Mouse (Mus musculus) heart, postnatal 0 days (tissue): ENCODE results near the gene Sec14l2. TPM values are rescaled to one million over a fixed set of nuclear protein-coding genes. Genes with fewer than 3 reads are reported as not detected.

Experiments used
- ATAC-seq: fragments of 200-750 bp; cut with Nextera tagmentation; 2 replicates; pipeline ENCODE4 v1.8.0; 2017; ENCODE audit warnings: low read depth, moderate number of reproducible peaks, moderate library complexity; ENCODE audit not compliant: insufficient read depth
- DNase-seq: peaks from one replicate; pipeline ENCODE4 v3.0.0-alpha.2; 2016; ENCODE audit warnings: low spot score
- H3K27ac ChIP-seq: fragments of 300-500 bp; sonication (generic); 2 replicates; pipeline ENCODE4 v1.5.1; 2014; ENCODE audit warnings: low read depth, mild to moderate bottlenecking
- H3K27me3 ChIP-seq: fragments of 300-500 bp; sonication (generic); 2 replicates; pipeline ENCODE4 v1.6.1; 2014; ENCODE audit warnings: low read length, mixed read lengths; ENCODE audit not compliant: control insufficient read depth, insufficient read depth
- H3K36me3 ChIP-seq: fragments of 300-500 bp; sonication (generic); replicated peaks from 2 replicates; pipeline ENCODE4 v1.6.1; 2014; ENCODE audit warnings: low read length, mixed read lengths; ENCODE audit not compliant: control insufficient read depth, insufficient read depth
- H3K4me1 ChIP-seq: fragments of 300-500 bp; sonication (generic); 2 replicates; pipeline ENCODE4 v1.6.1; 2014; ENCODE audit warnings: antibody characterized with exemption; ENCODE audit not compliant: control insufficient read depth, insufficient read depth
- H3K4me2 ChIP-seq: fragments of 300-500 bp; sonication (generic); 2 replicates; pipeline ENCODE4 v1.6.1; 2014; ENCODE audit warnings: low read depth, mild to moderate bottlenecking, low read length, moderate library complexity
- H3K4me3 ChIP-seq: fragments of 300-500 bp; sonication (generic); 2 replicates; pipeline ENCODE4 v1.5.1; 2014; ENCODE audit warnings: low read depth, low read length
- H3K9ac ChIP-seq: fragments of 300-500 bp; sonication (generic); replicated peaks from 2 replicates; pipeline ENCODE4 v1.6.1; 2014; ENCODE audit warnings: low read depth, low read length, mixed read lengths
- H3K9me3 ChIP-seq: fragments of 300-500 bp; sonication (generic); replicated peaks from 2 replicates; pipeline ENCODE4 v1.6.1; 2016; ENCODE audit warnings: low read length; ENCODE audit not compliant: control insufficient read depth
- CTCF ChIP-seq: IDR thresholded peaks from 2 replicates; pipeline ENCODE4 v1.5.1; 2016; ENCODE audit warnings: antibody characterized with exemption, control low read depth, low read depth
- EP300 ChIP-seq: IDR thresholded peaks from 2 replicates; pipeline ENCODE4 v1.6.1; 2016; ENCODE audit warnings: antibody characterized with exemption, low read depth
- WGBS: fragments of 180-500 bp; shearing (Covaris S2); extraction: QIAGEN DNeasy Blood & Tissue Kit; methylation state at CpG from one replicate; pipeline ENCODE4 v1.1.7; 2014; 5-methylcytosine and 5-hydroxymethylcytosine counted together
- polyA plus RNA-seq: library from polyadenylated mRNA; unstranded; fragments of >200 nt; fragmentation: Nextera tagmentation; extraction: Ambion mirVana; gene quantifications from 2 replicates; pipeline ENCODE4 v1.2.1, GENCODE M21; 2015
- total RNA-seq: library from RNA; depleted of rRNA; stranded (reverse); fragments of >200 nt; gene quantifications from 2 replicates; pipeline ENCODE4 v1.2.3, GENCODE M21; 2014; ENCODE audit warnings: low replicate concordance

Gene Sec14l2
- total and polyA plus RNA-seq, 2 experiments from 2014 or later, result 0.27 to 0.49 TPM

- peaks cover 1% of the 10 kb centered on the region; the same call in 1 of the 2 replicates for H3K36me3 ChIP-seq
- H3K4me2 ChIP-seq, result no peak overlapping the region
- DNase-seq (no peak), ATAC-seq (no peak)
- peaks cover 12% of the 10 kb centered on the region for H3K4me1 ChIP-seq
- H3K9ac ChIP-seq, result no peak overlapping the region
- H3K9me3 ChIP-seq, result no peaks in the 10 kb centered on the region
- H3K4me3 ChIP-seq, result no peak overlapping the region
- no peaks in the 10 kb centered on the region for H3K27me3 ChIP-seq
- TF ChIP-seq EP300 (no peak), CTCF (no peak)
- 64% methylated on average over 8 of the region's 8 CpGs for WGBS
- no peak overlapping the region for H3K27ac ChIP-seq
These were observed 25.1 kb downstream of the Sec14l2 start for GRCm38 (mm10) chr11:4098120-4098519.

- H3K27me3 ChIP-seq, result no peaks in the 10 kb centered on the region
These were observed 26.1 kb downstream of the Sec14l2 start for GRCm38 (mm10) chr11:4097091-4097621.

GRCm38 (mm10) chr11:4096054-4096984, 26.9 kb downstream of the Sec14l2 start:
- peak overlapping the region; percentile 54 for H3K9ac ChIP-seq
- 3% methylated on average over 45 of the region's 45 CpGs for WGBS
- no peaks in the 10 kb centered on the region for H3K27me3 ChIP-seq
- H3K9me3 ChIP-seq, result peaks cover under 1% of the 10 kb centered on the region; the same call in 1 of the 2 replicates
- peaks cover 12% of the 10 kb centered on the region for H3K4me1 ChIP-seq
- H3K4me3 ChIP-seq, result peak overlapping the region; percentile 59
- peaks cover 15% of the 10 kb centered on the region for H3K36me3 ChIP-seq
- peak; percentile 99 for DNase-seq
- peak overlapping the region; percentile 89 for H3K27ac ChIP-seq
- ATAC-seq, result peak; percentile 96
- no peak for TF ChIP-seq CTCF
- TF ChIP-seq EP300, result no peak
- peak overlapping the region; percentile 71 for H3K4me2 ChIP-seq

More at GRCm38 (mm10) chr11:4097091-4097621, 26.1 kb downstream of the Sec14l2 start:
- Histone ChIP-seq H3K4me3 (peak overlapping the region; percentile 59), H3K4me2 (peak overlapping the region; percentile 67), H3K4me1 (peaks cover 12% of the 10 kb centered on the region), H3K36me3 (peaks cover 7% of the 10 kb centered on the region), H3K27ac (peak overlapping the region; percentile 88), H3K9me3 (no peaks in the 10 kb centered on the region), H3K9ac (peak overlapping the region; percentile 54)
- DNase-seq, result no peak
- ATAC-seq, result 0 out of 2 replicates have a peak, but pooled peaks have one; percentile 0
- TF ChIP-seq CTCF (no peak), EP300 (no peak)
- WGBS, result 35% methylated on average over 10 of the region's 10 CpGs

GRCm38 (mm10) chr11:4095171-4096053, 27.8 kb downstream of the Sec14l2 start, which contains the start of gene Mtfp1:
Mtfp1 (minus strand) TSS chr11:4095445.
- DNase-seq (peak; percentile 80), ATAC-seq (peak; percentile 16)
- Histone ChIP-seq H3K27me3 (no peaks in the 10 kb centered on the region), H3K9me3 (peaks cover 8% of the 10 kb centered on the region), H3K27ac (peak within 1 kb of the TSS; percentile 89), H3K4me1 (peaks cover 12% of the 10 kb centered on the region), H3K36me3 (peaks cover 20% of the 10 kb centered on the region), H3K4me3 (peak within 1 kb of the TSS; percentile 59), H3K9ac (peak within 1 kb of the TSS; percentile 59), H3K4me2 (peak within 1 kb of the TSS; percentile 71)
- TF ChIP-seq EP300 (no peak), CTCF (no peak)
- 7% methylated on average over 30 of the region's 34 CpGs for WGBS
